Mouse (Mus musculus) CH12.LX (cell line): Measurements from ENCODE around the gene 4933424G06Rik.

Experiments used
- BHLHE40 ChIP-seq: IDR thresholded peaks from 2 replicates; pipeline ENCODE4 v1.6.1; 2011; ENCODE audit warnings: mild to moderate bottlenecking, low read depth, low read length, improper control_type of control experiment
- CHD2 ChIP-seq: IDR thresholded peaks from 2 replicates; pipeline ENCODE4 v1.6.1; 2011; ENCODE audit warnings: low read length, improper control_type of control experiment
- CTCF ChIP-seq, 2 experiments: IDR thresholded peaks in 1 of 2; conservative IDR thresholded peaks in 1 of 2; 2 replicates each; pipeline ENCODE4 v1.5.1; 2011 to 2012; ENCODE audit warnings: low read depth in 2 of 2, low read length in 2 of 2, improper control_type of control experiment in 1 of 2, inconsistent platforms in 1 of 2, mild to moderate bottlenecking in 1 of 2, moderate library complexity in 1 of 2
- EP300 ChIP-seq: IDR thresholded peaks from 2 replicates; pipeline ENCODE4 v1.6.1; 2011; ENCODE audit warnings: low read length, improper control_type of control experiment
- HCFC1 ChIP-seq: IDR thresholded peaks from 2 replicates; pipeline ENCODE4 v1.6.1; 2012; ENCODE audit warnings: low read depth, mild to moderate bottlenecking, inconsistent platforms, low read length, improper control_type of control experiment
- POLR2A ChIP-seq: IDR thresholded peaks from 2 replicates; pipeline ENCODE4 v1.6.1; 2011; ENCODE audit warnings: low read depth, mild to moderate bottlenecking, improper control_type of control experiment, low read length
- SIN3A ChIP-seq: IDR thresholded peaks from 2 replicates; pipeline ENCODE4 v1.6.1; 2012; ENCODE audit warnings: low read length, improper control_type of control experiment, inconsistent platforms
- SMC3 ChIP-seq: IDR thresholded peaks from 2 replicates; pipeline ENCODE4 v1.6.1; 2011; ENCODE audit warnings: low read depth, low read length, improper control_type of control experiment
- TCF12 ChIP-seq: IDR thresholded peaks from 2 replicates; pipeline ENCODE4 v1.6.1; 2014; ENCODE audit warnings: low read depth, mild to moderate bottlenecking, inconsistent platforms, low read length, improper control_type of control experiment
- ZKSCAN1 ChIP-seq: IDR thresholded peaks from 2 replicates; pipeline ENCODE4 v1.6.1; 2012; ENCODE audit warnings: low read depth, inconsistent platforms, low read length, improper control_type of control experiment, borderline replicate concordance

DNA sequence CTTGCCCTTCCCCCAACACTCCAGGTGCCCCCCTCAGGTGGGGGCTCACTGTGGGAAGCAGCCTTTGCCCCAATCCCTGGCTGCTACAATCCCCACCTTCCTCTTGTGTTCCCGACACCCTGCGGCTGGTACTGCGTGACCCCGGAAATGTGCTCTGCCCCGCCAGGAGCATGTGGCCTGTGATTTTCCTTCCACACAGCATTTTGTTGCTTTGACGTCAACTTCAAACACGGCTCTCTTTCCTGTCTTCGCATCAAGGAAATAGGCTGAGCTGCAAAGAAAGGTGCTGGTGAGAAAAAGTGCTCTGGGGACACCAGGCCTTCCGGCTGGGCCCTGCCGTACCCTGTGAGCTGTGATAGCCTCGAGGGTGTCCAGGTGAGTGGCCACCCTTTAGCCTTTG lies 51.6 kb downstream of the 4933424G06Rik start, which contains the start of gene Zap70:
- no peak for TF ChIP-seq CHD2
- no peak for TF ChIP-seq POLR2A
- no peak for TF ChIP-seq CTCF (conservative IDR thresholded peaks at IDR 0.05 in 1 of 2, IDR thresholded peaks at IDR 0.05 in 1 of 2; ENCODE audit: low read depth in 2 of 2, low read length in 2 of 2)
- TF ChIP-seq ZKSCAN1: no peak
- TF ChIP-seq SIN3A: no peak
- TF ChIP-seq HCFC1: no peak
- TF ChIP-seq EP300: no peak
- TF ChIP-seq TCF12: no peak
- TF ChIP-seq SMC3: no peak
- no peak for TF ChIP-seq BHLHE40
